Mouse (Mus musculus) thymus, adult 2 months (tissue): ENCODE measurements around the gene Snai3.

Experiments used
- CTCF ChIP-seq: fragments of 200-500 bp; IDR thresholded peaks from 2 replicates; pipeline ENCODE4 v1.5.1; 2012; ENCODE audit warnings: mild to moderate bottlenecking, control low read depth, low read length, moderate library complexity, borderline replicate concordance; ENCODE audit not compliant: control insufficient read depth, poor library complexity, insufficient read depth; ENCODE audit errors: extremely low read depth
- POLR2A ChIP-seq: fragments of 200-500 bp; IDR thresholded peaks from 2 replicates; pipeline ENCODE4 v1.6.1; 2012; ENCODE audit warnings: mild to moderate bottlenecking, low read length, control low read depth, moderate library complexity; ENCODE audit not compliant: control insufficient read depth, poor library complexity, insufficient read depth; ENCODE audit errors: extremely low read depth

- TF ChIP-seq POLR2A (no peak), CTCF (no peak)
Measured at GRCm38 (mm10) chr8:122462510-122462909, 2.0 kb upstream of the Snai3 start.
